Mouse (Mus musculus) intestine, postnatal 0 days (tissue): Measurements from ENCODE around the gene Ppp2r5d. TPM values are rescaled to one million over a fixed set of nuclear protein-coding genes. Genes with fewer than 3 reads are reported as not detected.

Source experiments
- ATAC-seq: fragments of 200-750 bp; cut with Nextera tagmentation; 2 replicates; pipeline ENCODE4 v1.8.0; 2017; ENCODE audit warnings: mild to moderate bottlenecking, moderate TSS enrichment, moderate library complexity
- H3K27ac ChIP-seq: fragments of 300-500 bp; sonication (generic); 2 replicates; pipeline ENCODE4 v1.5.1; 2014; ENCODE audit warnings: mild to moderate bottlenecking, low read depth, low read length, moderate library complexity
- H3K27me3 ChIP-seq: fragments of 300-500 bp; sonication (generic); replicated peaks from 2 replicates; pipeline ENCODE4 v1.6.1; 2014; ENCODE audit warnings: low read length, mixed read lengths; ENCODE audit not compliant: control insufficient read depth, insufficient read depth
- H3K36me3 ChIP-seq: fragments of 300-500 bp; sonication (generic); 2 replicates; pipeline ENCODE4 v1.6.1; 2014; ENCODE audit warnings: mild to moderate bottlenecking, moderate library complexity; ENCODE audit not compliant: control insufficient read depth, insufficient read depth
- H3K4me1 ChIP-seq: fragments of 300-500 bp; sonication (generic); replicated peaks from 2 replicates; pipeline ENCODE4 v1.6.1; 2014; ENCODE audit warnings: antibody characterized with exemption, low read length, mixed read lengths; ENCODE audit not compliant: control insufficient read depth, insufficient read depth
- H3K4me2 ChIP-seq: fragments of 300-500 bp; sonication (generic); replicated peaks from 2 replicates; pipeline ENCODE4 v1.6.1; 2014; ENCODE audit warnings: low read depth, mild to moderate bottlenecking, moderate library complexity
- H3K4me3 ChIP-seq: fragments of 300-500 bp; sonication (generic); 2 replicates; pipeline ENCODE4 v1.5.1; 2014; ENCODE audit warnings: low read depth, low read length
- H3K9ac ChIP-seq: fragments of 300-500 bp; sonication (generic); 2 replicates; pipeline ENCODE4 v1.6.1; 2014; ENCODE audit warnings: mild to moderate bottlenecking, low read depth, low read length
- H3K9me3 ChIP-seq: fragments of 300-500 bp; sonication (generic); 2 replicates; pipeline ENCODE4 v1.6.1; 2016; ENCODE audit warnings: mixed run types; ENCODE audit not compliant: control insufficient read depth
- CTCF ChIP-seq: sonication (generic); IDR thresholded peaks from 2 replicates; pipeline ENCODE4 v1.5.1; 2016; ENCODE audit warnings: low read depth, mild to moderate bottlenecking, control low read depth, antibody characterized with exemption, moderate library complexity
- WGBS: fragments of 180-500 bp; shearing (Covaris S2); extraction: QIAGEN DNeasy Blood & Tissue Kit; methylation state at CpG from one replicate; pipeline ENCODE4 v1.1.7; 2014; 5-methylcytosine and 5-hydroxymethylcytosine counted together
- polyA plus RNA-seq: library from polyadenylated mRNA; unstranded; fragments of >200 nt; fragmentation: Nextera tagmentation; extraction: Ambion mirVana; gene quantifications from 2 replicates; pipeline ENCODE4 v1.2.1, GENCODE M21; 2015

Ppp2r5d gene
- polyA plus RNA-seq, 1 experiment from 2014 or later, result 25.9 TPM

DNA sequence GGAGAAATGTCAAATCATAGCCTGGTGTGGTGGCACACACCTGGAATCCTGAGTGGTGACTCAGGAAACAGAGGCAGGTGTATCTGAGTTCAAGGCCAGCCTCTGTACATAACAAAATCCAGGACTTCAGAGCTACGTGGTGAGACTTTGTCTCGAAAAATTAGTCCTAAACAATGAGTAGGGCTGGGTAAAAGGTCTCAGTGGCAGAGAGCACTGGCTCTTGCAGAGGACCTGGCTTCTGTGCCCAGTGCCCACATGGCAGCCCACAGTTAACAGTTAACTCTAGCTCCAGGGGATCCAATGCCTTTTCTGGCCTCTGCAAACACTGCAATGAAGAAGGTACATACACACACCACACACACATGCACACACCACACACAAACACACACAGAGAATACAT is 42.9 kb upstream of the Ppp2r5d start:
- no peaks in the 10 kb centered on the region; the same call in 1 of the 2 replicates for H3K4me1 ChIP-seq
- no peaks in the 10 kb centered on the region for H3K9me3 ChIP-seq
- WGBS, result 83% methylated on average over 2 of the region's 2 CpGs
- TF ChIP-seq CTCF, result no peak
- no peak overlapping the region for H3K4me3 ChIP-seq
- no peak overlapping the region for H3K9ac ChIP-seq
- peaks cover 37% of the 10 kb centered on the region for H3K36me3 ChIP-seq
- no peaks in the 10 kb centered on the region for H3K27me3 ChIP-seq
- H3K4me2 ChIP-seq, result no peak overlapping the region
- no peak overlapping the region for H3K27ac ChIP-seq
- ATAC-seq, result no peak

DNA sequence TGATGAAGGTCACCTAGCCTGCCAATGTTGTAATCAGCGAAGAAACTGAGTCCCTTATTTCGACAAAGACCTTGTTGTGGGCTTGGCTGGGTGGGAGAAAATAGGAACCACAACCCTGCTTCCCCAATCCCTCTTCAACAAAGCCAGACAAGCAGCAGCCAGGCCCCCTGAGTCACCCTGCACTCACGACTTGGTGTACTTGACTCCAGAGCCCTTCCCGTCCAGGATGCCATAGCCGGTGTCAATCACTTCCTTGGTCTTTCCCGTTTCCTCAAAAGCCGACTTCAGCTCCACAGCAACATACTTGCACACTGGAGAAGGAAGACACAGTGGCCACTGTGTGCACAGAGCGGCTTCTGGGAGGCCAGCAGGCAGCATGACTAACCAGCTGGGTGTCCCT is 42.3 kb upstream of the Ppp2r5d start:
- no peak for TF ChIP-seq CTCF
- H3K27ac ChIP-seq, result no peak overlapping the region
- H3K4me1 ChIP-seq, result no peaks in the 10 kb centered on the region; the same call in 1 of the 2 replicates
- peaks cover 37% of the 10 kb centered on the region for H3K36me3 ChIP-seq
- H3K27me3 ChIP-seq, result no peaks in the 10 kb centered on the region
- no peak overlapping the region for H3K4me3 ChIP-seq
- no peak overlapping the region for H3K4me2 ChIP-seq
- ATAC-seq, result no peak
- 79% methylated on average over 8 of the region's 8 CpGs for WGBS
- H3K9ac ChIP-seq, result no peak overlapping the region
- no peaks in the 10 kb centered on the region for H3K9me3 ChIP-seq

DNA sequence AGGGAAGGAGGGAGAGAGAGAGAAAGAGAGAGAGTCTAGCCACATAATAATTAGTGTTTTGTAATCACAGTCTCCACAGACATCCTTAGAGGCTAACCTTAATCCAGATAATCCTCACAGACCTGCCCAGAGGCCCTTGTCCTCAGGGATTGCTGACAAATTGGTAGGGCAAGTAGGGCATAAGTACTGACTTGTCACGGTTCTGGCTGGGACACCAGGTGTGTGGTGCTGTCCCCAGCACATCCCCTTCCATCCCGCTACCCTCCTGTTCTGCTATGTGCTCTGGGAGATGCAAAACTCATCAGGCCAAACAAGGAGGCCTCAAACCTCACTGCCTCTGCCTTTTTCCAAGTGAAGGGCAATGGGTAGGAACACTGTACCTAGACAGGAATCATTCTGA is 40.6 kb upstream of the Ppp2r5d start:
- no peak overlapping the region for H3K4me3 ChIP-seq
- 89% methylated on average over 2 of the region's 2 CpGs for WGBS
- no peak for TF ChIP-seq CTCF
- no peaks in the 10 kb centered on the region for H3K4me1 ChIP-seq
- no peak overlapping the region for H3K27ac ChIP-seq
- no peak overlapping the region for H3K9ac ChIP-seq
- no peak overlapping the region for H3K4me2 ChIP-seq
- no peak for ATAC-seq
- H3K9me3 ChIP-seq, result no peaks in the 10 kb centered on the region
- no peaks in the 10 kb centered on the region for H3K27me3 ChIP-seq
- H3K36me3 ChIP-seq, result peaks cover 44% of the 10 kb centered on the region

DNA sequence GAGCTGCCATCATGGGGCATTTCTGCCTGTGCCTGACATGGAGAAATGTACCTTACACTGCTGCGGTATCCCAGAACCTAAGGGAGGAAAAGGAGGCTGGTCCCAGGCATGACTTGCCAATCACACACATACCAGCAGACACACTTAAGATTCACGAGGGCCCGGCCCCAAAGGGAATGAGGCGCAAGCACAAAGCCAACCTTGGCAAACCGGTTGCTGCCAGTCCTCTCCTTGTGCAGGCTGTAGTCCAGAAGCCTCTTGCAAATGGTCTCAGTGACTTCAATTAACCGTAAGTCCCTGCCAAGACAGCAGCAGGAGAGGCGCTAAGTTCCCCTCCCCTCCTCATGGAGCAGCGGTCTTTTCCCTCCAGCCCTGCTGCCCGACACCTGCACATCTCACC is 38.1 kb upstream of the Ppp2r5d start:
- no peak overlapping the region for H3K9ac ChIP-seq
- no peaks in the 10 kb centered on the region for H3K9me3 ChIP-seq
- TF ChIP-seq CTCF, result no peak
- H3K4me1 ChIP-seq, result no peaks in the 10 kb centered on the region
- peaks cover 44% of the 10 kb centered on the region for H3K36me3 ChIP-seq
- 90% methylated on average over 9 of the region's 9 CpGs for WGBS
- H3K27ac ChIP-seq, result no peak overlapping the region
- ATAC-seq, result no peak
- no peak overlapping the region for H3K4me3 ChIP-seq
- no peak overlapping the region for H3K4me2 ChIP-seq
- no peaks in the 10 kb centered on the region for H3K27me3 ChIP-seq

DNA sequence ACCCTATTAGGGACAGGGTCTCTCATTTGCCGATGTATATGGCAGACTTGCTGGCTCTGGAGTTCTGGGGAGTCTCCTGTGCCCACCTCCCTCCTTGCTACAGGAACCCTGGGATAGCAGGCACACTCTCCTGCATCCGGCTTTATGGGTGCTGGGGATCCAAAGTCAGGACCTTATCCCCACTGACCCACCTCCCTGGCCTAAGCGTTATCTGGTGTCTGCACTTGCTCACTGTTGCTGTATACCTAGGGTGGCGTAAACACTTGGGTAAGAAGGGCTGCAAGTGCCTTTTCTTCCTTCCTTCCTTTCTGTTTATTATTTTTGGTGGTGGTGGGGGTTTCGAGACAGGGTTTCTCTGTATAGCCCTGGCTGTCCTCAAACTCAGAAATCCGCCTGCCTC is 36.4 kb upstream of the Ppp2r5d start:
- Histone ChIP-seq H3K9me3 (no peaks in the 10 kb centered on the region), H3K27me3 (no peaks in the 10 kb centered on the region), H3K4me1 (no peaks in the 10 kb centered on the region), H3K27ac (no peak overlapping the region), H3K4me3 (no peak overlapping the region), H3K36me3 (peaks cover 36% of the 10 kb centered on the region), H3K4me2 (no peak overlapping the region), H3K9ac (no peak overlapping the region)
- TF ChIP-seq CTCF, result no peak
- 89% methylated on average over 6 of the region's 6 CpGs for WGBS
- no peak for ATAC-seq

DNA sequence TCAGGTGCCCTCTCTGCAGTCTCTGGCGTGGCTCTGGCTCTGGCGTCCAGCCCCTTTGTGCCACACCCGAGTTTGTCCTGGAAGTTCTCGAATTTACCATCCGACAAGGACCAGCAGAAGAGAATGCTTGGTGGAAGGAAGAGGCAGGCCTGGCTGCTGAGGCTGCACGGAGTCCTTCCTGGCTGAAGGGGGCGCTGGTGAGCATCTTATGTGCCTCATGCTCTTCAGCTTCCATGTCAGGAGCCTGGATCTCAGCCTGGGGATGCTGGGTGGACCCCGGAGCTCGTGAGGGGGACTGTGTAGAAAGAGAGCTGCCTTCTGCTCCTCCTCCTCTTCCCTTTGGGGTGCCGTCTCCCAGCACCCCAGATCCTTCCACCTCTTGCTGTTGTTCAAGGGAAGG is 31.2 kb upstream of the Ppp2r5d start:
- 66% methylated on average over 10 of the region's 10 CpGs for WGBS
- Histone ChIP-seq H3K9me3 (no peaks in the 10 kb centered on the region), H3K27ac (no peak overlapping the region), H3K4me2 (no peak overlapping the region), H3K9ac (no peak overlapping the region), H3K4me3 (no peak overlapping the region), H3K27me3 (no peaks in the 10 kb centered on the region), H3K36me3 (peaks cover 3% of the 10 kb centered on the region; the same call in 1 of the 2 replicates), H3K4me1 (no peaks in the 10 kb centered on the region)
- TF ChIP-seq CTCF, result peak; percentile 65
- no peak for ATAC-seq

DNA sequence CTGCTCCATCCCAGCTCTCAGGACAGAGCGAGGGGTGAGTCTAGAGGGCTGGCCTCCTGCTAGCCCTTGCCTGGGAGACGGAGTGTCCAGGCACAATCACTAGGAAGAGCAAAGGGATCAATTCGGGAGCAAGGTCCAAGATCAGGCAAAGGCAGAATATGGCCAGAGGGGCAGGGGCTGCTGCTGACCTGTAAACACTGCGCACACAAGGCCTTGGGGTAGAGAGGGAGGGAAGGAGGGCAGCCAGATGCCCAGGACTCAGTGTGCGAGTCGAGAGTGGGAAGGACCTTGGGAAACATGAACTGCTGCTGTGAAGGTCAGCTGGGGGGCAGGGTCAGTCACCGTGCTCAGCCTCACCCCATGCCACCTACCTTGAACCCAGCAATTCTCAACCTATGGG is 30.4 kb upstream of the Ppp2r5d start:
- no peak overlapping the region for H3K4me3 ChIP-seq
- no peaks in the 10 kb centered on the region for H3K4me1 ChIP-seq
- H3K27ac ChIP-seq, result no peak overlapping the region
- WGBS, result 82% methylated on average over 7 of the region's 7 CpGs
- H3K27me3 ChIP-seq, result no peaks in the 10 kb centered on the region
- no peak for ATAC-seq
- no peak overlapping the region for H3K9ac ChIP-seq
- H3K36me3 ChIP-seq, result peaks cover 3% of the 10 kb centered on the region; the same call in 1 of the 2 replicates
- H3K4me2 ChIP-seq, result no peak overlapping the region
- H3K9me3 ChIP-seq, result no peaks in the 10 kb centered on the region
- no peak for TF ChIP-seq CTCF
